Mouse (Mus musculus) layer of hippocampus, postnatal 36 days (tissue): ENCODE data around the gene Fam171a2. TPM values are rescaled to one million over a fixed set of nuclear protein-coding genes. Genes with fewer than 3 reads are reported as not detected.

Experiments used
- DNase-seq, 2 experiments: peaks; one replicate each; pipeline ENCODE4 v3.0.0; 2022
- total RNA-seq, 2 experiments: library from RNA; stranded (reverse); gene quantifications; 2 replicates each; pipeline ENCODE4 v1.2.3; 2021

The Fam171a2 gene
- total RNA-seq, 2 experiments from 2014 or later, result 97.3 to 111 TPM

DNA sequence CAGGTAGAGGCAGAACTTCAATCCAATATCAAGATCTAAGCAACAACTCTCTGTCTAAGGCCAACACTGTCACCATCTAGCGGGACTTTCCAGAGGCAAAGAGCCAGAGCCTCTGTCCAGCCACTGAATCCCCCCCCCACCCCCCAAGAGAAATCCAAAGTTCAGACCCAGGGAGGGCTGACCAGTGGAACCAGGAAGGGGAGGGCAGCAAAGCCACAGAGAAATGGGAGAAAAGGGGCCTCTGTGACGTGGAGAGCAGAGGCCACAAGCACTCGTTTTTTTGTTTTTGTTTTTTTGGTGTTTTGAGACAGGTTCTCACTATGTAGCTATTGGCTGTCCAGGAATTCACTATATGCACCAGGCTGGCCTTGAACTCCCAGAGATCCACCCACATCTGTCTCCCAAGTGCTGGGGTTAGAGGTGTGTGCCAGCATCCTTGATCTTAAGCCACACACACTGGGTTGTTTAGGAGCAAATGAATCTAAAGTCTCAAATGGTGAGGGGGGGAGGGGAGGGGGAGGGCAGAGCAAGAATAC is 37.6 kb downstream of the Fam171a2 start:
- no peak for DNase-seq

DNA sequence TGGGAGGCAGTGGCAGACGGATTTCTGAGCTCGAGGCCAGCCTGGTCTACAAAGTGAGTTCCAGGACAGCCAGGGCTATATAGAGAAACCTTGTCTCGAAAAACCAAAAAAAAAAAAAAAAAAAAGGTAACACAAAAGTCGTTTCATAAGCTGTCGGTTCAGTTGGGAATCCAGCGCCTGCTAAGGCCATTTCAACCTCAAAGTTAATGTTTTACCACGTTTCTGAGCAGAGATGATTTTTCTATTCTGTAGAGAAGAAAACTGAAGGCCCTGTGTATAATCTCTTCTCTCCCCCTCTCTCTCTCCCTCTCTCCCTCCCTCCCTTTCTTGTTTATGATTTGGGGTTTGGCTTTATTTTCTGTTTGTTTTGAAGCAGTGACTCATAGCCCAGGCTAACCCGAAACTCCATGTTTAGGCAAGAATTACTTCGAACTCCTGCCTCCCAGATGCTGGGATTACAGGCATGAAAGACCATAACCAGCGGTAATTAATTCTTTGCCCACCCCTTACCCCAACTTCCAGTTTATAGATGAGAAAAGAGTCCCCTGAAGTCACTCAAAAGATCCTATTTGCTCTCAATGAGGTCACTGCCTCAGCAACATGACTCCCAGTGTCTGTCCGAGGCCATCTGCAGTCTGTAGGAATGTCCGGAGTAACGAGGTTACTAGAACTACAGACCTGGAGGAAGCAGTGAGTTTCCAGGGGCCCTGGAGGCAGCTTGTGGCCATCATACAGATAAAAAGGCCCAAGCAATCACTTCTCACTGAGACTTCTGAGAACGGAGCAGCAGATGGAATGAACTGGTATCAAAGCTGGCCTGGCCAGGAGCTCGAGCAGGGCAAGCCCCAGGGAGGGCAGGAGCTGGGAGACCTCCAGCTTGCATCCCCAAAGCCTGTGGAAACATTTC is 38.3 kb downstream of the Fam171a2 start:
- DNase-seq, result no peak

DNA sequence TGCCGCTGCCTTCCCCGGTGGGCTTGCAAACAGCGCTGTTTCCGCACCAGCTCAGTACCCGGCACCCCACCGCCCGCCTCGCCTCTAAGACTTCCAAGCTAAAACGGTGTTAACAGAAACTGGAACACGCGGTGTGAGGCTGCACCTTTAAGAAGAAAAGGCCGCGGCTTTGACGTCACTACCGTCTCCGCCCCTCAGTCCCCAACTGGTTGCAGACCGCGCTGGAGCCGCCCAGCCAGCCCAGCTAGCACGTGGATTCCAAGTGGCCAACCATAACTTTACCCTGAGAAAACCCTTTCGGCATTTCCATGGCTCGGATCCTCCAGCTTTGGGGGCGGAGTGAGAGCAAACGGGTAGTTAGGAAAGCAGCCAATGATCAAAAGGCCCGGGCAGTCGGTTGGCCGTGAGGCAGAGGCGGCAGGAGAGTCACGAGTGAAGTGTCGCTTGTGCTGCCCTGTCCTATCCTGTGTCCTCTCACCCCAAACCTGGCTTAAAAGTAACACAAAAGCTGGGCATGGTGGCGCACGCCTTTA is 39.1 kb downstream of the Fam171a2 start:
- DNase-seq, result peak; percentile 95 to 96

DNA sequence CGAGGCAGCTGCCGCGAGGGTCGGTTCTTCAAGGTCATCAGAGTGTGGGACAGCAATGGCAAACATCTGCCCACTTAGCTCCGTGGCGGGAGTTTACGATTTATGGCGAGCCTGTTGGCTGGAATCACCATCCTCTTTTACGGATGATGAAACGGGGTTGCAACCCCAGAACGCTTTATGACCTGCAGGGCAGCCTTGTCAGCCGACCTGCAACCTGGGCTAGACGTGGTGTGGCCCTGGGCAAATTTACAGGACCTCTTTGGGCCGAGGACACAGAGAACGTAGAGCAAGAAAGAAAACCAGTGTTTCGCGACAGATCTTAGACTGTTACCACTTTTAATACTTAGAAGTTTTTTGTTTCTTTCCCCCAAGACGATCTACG is 39.7 kb downstream of the Fam171a2 start, which contains the start of gene Slc25a39:
TSS of gene Slc25a39 (minus strand) at position 113 of the 382 bp plus-strand sequence.
- no peak for DNase-seq

DNA sequence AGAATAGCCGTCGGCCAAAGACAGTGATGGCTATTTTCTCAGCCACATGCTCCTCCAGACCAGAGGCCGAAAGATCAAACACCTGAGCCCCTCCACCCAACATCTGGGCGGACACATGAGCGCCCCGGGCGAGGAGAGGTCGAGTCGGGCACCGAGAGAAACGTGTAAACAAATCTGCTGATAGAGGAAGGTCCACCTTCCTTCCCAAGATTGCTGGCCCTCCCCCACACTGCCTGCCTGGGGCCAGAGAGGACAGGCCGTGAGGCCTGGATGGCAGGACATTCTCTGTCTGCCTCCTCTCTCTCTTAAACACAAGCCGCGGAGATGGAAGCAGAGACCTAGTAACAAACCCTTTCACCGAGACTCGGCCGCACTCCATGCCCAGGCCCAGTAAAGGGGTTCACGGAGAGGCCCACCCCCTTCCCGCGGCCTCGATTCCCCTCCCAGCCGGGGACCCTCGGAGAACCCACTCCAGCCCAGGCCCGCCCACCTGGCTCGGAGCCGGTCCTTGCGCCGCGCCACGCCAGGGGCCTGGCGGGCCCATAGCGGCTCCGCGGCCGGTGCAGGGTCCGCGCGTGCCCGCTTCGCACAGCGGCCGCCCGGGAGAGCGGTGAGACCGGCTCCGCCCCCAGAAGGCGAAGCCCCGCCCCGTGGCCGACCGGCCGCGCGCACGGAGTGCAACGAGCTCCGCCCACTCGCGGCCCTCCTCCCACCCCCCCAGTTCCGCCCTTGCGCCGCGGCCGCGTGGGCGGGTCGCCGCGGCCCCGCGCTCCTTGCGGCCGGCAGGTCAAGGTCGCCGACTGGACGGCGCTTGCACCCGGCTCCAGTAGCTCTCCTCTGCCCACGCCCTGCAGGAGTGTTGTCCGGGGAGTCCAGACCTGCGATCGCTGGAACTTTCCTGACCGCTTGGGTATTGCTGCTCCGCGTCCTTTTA is 40.3 kb downstream of the Fam171a2 start:
- DNase-seq, result peak; percentile 86 to 89

DNA sequence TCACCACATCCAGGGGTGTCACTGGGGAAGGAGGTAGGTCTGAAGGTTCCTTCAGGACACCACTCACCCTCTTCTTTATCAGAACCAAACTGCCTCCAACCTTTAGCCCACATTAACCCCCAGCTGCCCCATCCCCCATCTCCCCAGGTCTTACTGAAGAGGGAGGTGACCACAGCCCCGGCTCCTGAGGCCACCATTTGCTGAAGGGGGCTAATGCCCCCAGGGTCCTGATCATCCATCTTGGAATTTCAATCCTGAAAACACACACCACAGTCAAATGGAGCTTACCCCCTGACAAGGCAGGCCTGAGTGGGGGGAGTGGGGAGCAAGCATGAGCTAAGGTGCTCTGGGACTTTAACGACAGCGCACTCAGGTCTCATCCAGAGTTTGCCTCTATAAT is 41.1 kb downstream of the Fam171a2 start:
- no peak for DNase-seq

DNA sequence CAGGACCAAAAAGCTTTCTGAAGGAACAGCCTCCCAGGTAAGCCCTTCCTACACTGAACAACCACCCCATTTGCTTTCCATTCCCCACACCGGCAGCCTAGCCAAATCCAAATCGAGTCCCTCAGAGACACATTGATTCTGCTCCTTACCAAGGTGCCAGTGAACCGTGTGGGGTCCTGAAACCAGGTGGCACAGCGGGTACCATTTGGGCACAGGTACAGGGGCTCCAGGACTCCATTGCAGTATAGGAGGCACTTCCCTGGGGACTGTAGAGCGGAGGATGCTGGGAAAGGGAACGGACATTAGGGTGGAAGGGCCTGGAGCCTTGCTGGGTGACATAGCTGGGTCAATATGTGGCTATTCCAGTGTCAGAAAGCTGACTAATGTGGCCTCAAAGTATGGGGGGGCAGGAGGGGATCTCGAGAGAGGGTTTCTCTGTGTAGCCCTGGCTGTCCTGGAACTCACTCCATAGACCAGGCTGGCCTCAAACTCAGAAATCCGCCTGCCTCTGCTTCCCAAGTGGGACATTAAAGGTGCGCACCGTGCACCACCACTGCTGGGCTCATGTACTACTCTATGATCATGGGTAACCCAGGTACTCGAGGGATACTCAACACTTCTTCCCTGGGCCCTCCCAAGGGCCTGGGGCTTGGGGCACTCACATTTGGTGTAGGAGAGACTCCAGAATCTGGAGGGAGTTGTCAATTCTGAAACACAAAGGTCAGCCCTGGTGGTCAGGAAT is 41.8 kb downstream of the Fam171a2 start:
- DNase-seq, result no peak

DNA sequence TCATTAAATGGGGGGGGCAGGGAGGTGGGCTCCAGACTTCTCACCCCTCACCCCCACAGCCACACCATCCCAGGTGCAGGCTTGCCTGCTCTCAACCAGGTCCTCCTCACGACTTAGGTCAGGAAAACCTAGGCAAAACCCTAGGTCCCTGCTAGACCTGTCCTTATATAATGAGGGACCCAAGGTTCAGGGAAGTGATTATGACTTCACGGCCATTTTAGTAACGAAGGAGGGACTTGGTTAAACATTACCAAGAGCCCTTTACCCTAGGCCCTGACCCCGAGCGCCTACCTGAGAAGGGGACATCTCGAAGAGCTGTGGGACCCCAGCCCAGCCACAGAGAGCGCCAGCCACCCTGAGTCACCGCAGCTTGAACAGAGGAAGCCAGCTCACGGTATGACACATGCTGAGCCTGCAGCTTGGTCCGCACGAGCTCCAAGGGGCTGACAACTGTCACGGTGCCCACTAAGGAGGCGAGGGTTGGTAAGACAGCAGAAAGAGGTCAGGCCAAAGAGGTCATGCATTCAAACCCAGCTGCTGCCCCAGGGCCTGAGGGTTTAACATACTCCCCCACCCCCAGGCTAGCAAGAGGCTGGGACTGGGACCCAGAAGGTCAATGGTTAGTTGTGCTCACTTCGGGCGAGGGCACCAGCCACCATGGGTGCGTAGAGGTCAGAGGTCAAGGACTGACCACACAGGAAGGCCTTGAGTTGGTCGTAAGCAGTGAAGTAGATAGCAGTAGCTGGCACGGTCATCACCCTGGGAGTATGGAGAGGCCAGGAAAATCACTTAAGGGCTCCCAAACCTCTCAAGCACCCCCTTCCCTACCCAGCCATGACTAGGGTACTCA is 43.1 kb downstream of the Fam171a2 start:
- no peak for DNase-seq

DNA sequence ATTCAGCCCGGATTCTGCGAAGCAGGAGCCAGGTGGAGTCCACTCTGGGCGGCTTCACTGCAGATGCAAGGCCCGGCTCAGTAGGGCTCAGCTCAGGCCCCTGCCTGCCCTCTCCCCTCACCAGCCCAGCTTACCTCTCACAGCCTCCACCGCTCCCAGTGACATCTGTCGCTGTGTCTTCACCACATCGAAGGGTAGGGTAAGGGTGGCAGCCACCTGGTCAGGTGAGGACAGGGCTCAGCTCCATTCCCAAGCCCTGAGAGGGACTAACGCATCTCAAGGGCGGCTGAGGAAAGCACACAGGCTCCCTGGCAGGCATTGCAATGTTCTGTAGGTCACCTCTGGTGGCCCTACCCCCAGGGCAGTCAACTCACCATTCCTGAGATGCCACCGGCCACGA is 43.8 kb downstream of the Fam171a2 start:
- DNase-seq, result no peak

DNA sequence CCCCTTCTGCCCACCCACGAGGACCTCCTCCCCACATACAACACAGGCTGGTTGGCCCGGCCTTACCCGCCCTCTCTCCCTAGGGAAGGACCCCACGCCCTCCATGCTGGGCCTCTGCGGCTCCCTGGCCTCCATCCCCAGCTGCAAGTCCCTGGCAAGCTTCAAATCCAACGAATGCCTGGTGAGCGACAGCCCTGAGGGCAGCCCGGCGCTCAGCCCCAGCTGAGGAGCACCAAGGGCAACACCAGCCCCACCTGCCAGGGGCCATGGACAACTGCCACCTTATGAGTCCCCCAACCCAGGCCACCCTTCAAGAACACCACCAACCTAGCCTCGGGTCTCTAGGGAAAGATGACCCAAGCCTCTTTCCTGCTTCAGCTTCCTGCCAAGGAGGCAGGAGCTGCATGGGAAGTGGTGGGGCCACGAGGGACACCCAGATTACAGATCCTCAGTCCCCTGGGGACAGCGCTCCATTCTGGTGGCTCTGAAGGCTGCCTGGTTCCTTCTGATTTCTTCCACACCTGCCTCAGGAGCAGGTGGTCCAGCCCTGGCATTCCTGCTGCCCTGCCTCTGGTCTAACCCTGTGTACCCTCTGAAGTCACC is 45.5 kb downstream of the Fam171a2 start:
- DNase-seq, result no peak

DNA sequence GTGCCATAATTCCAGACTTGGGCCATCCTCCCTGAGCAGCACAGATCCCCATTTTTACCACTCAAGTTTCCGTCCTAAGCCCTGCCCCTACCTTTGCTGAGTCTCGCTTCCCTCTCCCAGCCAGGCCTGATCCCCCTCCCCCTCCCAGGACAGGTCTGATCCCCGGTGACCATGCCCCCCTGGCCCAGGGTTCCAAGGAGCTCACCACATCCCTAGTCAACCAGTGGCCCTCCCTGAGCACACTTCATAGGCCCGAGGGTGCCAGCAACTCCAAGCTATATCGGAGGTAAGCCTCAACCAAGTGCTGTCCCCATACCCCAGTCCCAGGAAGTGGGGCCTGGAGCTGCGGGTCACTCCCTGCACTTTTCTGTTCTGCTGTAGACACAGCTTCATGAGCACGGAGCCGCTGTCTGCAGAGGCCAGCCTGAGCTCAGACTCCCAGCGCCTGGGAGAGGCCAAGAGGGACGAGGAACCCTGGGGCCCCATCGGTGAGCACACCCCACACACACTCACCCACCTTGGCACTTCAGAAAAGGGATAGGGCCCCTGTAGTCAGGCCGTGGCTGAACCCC is 46.9 kb downstream of the Fam171a2 start:
- no peak for DNase-seq

DNA sequence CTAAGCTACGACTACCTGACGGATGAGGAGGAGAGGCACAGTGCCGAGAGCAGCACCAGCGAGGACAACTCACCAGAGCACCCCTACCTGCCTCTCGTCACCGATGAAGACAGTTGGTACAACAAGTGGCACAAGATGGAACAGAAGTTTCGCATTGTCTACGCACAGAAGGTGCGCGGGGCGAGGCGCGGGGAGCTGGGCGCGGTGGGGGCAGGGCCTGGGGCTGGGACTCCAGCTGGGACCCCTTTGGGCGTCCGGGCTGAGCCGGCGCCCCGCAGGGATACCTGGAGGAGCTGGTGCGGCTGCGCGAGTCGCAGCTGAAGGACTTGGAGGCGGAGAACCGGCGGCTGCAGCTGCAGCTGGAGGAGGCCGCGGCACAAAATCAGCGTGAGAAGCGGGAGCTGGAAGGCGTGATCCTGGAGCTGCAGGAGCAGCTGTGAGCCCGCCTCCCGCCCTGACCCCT is 47.8 kb downstream of the Fam171a2 start:
- DNase-seq, result peak in 1 of 2 experiments; percentile 4

DNA sequence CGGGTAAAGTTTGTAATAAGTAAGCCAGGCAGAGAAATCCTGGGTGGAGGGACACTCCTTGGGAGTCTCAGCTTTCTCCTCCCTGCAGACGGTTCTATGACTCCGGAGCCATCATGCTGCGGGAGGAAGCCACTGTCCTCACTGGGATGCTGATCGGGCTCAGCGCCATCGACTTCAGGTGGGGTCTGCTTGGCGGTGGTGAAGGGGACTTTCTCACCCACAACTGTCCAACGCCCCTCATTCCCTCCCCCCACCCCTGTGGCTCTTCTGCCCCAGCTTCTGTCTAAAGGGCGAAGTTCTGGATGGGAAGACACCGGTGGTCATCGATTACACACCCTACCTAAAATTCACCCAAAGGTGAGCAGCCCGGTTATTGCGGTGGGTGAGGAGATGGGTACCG is 48.4 kb downstream of the Fam171a2 start:
- no peak for DNase-seq

DNA sequence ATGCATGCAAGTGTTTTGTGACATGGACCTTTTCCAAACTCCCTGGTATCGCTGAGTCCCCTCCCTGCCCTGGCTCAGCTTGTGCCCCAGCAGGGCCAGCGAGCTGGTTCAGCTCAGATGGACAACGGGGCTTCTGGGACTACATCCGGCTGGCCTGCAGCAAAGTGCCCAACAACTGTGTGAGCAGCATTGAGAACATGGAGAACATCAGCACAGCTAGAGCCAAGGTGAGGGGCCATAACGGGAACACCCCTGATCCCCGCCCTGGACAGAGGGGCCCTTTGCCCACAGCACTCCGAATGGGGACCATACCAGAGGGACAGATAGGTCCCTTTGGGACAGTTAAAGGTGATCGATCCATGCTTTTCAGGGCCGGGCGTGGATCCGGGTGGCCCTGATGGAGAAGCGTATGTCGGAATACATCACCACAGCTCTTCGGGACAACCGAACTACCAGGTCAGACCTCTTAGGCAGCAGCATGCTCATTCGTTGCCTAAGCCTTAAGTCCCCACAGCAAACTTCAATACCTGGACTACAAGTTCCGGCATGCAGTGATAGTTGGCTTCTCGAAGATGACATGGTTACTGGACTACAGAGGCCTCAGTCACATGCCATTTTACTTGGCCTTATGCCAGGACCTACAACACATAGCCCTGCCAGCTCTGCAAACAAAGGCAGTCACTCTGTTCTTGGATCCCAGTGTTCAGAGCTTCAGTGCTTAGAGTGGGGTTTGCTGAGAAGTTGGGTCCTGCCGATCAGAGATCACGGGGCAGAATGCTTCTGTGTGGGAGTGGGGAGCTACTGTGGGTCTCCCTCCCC is 49.3 kb downstream of the Fam171a2 start:
- DNase-seq, result peak in 1 of 2 experiments; percentile 32

DNA sequence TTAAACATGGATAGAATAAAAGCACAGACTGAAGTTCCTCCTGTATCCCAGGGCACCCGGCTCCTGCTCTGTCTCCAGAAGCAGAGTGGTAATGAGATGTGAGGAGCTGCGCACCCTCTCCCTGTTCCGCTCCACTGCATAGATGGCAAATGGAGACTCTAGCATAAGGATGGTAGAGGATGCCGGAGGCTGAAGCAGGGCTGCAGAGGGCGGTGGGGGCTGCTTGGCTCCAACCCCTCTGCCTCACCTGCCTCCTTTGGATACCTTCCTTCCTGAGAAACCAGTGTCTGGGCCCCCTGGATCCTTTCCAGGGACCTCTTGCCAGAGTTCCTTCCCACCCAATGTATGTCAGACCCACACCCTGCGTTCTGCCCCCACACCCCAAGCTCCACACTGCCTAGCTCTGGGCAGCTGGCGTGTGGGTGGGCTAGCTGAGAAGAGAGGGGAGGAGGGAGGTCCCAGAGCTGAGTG is 50.8 kb downstream of the Fam171a2 start:
- peak in 1 of 2 experiments; percentile 23 for DNase-seq

DNA sequence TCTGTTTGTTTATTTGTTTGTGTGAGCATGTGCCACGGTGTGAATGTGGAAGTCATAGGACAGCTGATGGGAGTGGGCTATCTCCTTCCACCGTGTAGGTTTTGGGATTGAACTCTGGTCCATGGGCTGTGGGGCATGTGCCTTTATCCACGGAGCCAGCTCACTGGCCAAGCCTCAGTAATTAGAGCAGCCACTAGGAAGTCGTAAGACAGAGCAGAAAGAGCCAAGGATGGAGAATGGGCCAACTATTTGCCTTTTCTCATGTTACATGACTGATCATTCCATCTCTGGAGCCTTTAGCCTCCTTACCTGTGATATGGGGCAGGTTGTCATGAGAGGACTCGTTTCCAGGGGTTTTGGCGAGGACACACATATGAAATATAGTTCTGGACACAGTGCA is 51.2 kb downstream of the Fam171a2 start:
- peak in 1 of 2 experiments; percentile 3 for DNase-seq

DNA sequence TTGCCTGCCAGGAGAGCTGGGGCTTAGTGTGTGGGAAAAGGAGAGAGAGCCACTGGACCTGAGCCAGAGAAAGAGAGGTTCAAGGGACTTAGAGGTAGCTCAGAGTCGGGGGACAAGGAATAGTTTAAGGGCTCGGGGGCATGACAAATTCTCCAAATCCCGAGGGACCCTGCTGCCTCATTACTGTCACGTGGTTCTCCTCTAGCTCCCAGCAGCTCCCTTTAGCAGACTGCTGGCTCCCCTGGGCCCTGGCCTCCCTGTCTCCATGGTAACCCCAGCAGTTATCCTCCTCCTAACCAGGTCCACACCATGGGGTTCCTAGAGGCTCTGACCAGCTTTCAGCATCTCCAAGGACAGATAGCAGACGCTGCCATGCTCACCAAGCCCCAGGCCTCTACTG is 52.2 kb downstream of the Fam171a2 start:
- DNase-seq, result peak in 1 of 2 experiments; percentile 21

DNA sequence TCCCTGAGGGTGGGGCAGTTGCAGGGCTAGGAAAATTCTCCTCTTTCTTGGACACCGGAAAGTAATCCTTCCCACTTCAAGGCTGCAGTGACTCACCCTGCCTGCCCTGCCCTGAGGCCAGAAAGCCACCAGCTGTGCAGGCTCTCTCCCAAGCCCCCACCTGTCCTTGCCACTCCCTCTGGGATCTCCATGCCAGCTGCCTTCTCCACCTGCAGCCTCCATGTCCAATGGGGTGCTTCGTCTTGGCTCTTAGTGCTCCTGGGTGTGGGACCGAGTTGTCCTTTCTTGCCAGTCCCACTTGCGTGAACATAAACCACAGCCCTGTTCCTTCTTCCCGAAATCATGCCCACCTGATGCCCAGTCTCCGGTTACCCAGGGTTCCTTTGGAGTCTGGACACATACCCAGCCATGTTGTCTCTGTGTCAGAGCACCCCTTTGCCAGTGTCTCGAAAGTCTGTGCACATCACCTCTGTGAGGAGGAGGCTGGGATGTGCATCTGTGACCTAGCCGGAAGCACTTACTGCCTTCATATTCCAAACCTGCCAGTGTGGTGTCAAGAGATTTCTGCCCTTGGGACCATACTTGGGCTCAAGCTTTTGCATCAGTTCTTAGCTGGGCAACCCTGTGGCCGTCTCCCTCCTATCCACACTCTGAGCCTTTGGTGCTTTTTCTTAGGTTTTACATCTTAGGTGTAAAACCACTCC is 52.9 kb downstream of the Fam171a2 start:
- peak in 1 of 2 experiments; percentile 12 for DNase-seq
